Mouse (Mus musculus) gastrocnemius, adult 18-20 months (tissue): Measurements from ENCODE around the gene Ctc1. TPM values are rescaled to one million over a fixed set of nuclear protein-coding genes. Genes with fewer than 3 reads are reported as not detected.
A peak's percentile ranks its signal among the peaks of the same experiment; 100 is the strongest.
"Not testable (repeated sequence)": the region's sequence is repeated elsewhere in the genome, so short reads cannot be mapped to it uniquely, and the experiment has no call there.

Source experiments
- DNase-seq: peaks from one replicate; pipeline ENCODE4 v3.0.0; 2021; ENCODE audit warnings: low spot score
- long read RNA-seq, 2 experiments: library from polyadenylated mRNA; stranded (forward); transcript quantifications; one replicate each; pipeline ENCODE4 v2.0.0; 2021
- total RNA-seq, 2 experiments: library from RNA; stranded (reverse); gene quantifications; 2 replicates each; pipeline ENCODE4 v1.2.3; 2021

The Ctc1 gene
- 1 to 10 TPM; 9.4 to 9.5 TPM for total RNA-seq
- long read RNA-seq, experiment 1, full-length matches to known transcripts: 8 of 14 reads
- long read RNA-seq, experiment 1, partial matches to known transcripts: 3 of 14 reads
- long read RNA-seq, experiment 1, other reads (novel, unspliced or antisense): 3 of 14 reads
- long read RNA-seq, experiment 2, full-length matches to known transcripts: 7 of 20 reads
- long read RNA-seq, experiment 2, partial matches to known transcripts: 5 of 20 reads
- long read RNA-seq, experiment 2, other reads (novel, unspliced or antisense): 8 of 20 reads

DNA sequence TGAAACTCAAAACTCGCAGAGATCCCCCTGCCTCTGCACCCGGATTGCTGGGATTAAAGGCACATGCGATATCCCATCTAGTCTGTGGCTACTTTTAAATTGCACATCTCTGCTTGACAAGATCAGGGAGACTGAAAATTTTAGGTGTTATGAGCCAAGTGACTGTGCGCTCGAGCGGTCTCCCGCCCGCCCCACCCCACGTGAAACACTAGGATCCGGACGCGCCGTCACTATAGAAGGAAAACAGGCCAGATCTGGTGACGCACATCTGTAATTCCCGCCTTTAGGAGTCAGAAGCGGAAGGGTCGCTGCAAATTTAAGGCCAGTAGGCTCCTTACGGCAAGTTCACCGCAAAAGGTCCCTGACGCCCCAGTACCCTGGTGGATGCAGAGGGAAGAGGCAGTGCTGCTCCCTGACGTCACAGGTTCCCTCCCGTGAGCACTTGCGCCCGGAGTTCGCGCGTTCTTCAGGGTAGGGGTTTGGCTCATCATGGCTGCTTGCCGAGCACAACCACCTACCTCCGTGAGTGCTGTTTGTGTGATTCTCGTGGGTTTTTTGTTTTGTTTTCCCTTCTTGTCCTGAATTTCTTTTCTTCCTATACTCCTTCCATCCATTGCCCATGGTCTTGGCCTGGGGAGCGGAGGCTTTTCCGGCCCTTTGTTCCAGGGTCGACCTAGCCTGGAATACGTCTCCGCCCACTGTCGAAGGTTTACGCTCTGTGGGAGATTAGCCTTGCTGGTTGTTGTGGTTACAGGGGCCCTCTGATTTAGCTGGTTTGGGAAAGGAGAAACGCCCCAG, at the start of gene Ctc1:
Gene Ctc1, plus strand, starts transcription at position 268 of the 798 bp plus-strand sequence.
- DNase-seq: peak; percentile 90

DNA sequence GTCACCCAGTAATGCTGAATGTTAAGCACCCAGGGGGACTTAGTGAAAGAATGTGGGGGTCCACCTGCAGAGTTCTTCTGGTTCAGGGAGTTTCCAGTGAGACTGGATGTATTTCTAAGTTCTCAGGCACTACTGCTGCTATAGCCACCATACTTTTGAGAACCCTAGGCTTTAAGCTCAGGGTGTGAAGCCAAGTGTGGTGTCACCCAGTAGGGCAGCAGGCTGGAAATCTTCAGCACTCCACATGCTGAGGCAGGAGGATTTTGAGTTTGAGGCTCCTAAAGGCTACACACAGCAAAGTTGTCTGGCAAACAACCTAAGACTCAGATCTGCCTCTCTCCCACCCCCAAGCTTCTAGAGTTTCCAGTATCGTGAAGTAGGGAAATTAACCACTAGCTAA, 49.2 kb upstream of the Ctc1 start:
- DNase-seq: no peak

DNA sequence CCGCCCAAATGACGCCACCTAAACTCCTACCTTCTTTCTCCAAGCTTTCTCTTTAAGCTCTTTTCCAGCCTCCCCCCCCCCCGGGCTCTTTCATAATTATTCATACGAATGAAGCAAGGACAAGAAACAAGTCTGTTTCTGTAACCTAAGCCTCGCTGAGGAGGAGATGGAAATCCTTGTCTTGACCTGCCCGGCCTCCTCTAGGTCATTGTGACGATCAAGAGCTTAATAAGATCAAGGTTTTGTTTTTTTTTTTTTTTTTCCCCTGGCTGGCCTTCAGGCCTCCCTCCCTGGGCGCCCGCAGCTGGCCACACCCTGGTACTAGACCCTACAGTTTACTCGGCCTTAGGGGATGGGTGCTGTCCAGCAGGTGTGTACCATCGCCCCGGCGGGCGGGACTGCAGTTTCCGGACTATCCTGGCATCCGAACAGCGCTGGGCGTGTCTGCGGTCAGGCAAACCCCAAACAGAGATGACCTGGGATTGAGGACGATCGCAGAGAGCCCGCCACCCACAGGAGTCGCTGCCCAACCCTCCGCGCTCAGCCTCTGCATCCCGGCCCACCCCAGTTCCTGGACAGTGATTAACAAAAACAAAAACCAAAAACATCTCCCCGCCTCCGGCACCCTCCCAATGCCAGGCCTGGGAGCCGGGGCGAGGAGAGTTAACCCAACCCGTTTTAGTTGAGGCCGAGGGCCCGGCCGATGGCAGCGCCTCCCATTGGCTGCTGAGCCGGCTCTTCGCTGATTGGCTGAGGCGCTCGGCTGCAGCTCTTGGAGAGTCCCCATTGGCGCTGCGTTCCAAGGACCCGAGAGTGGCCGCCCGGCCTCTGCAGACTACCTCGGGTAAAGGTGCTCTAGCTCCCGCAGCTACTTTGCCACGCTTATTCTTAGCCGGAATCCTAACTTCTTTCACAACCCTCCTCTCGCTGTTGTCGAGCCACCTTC, 48.1 kb upstream of the Ctc1 start, which contains the start of gene Slc25a35:
Gene Slc25a35, plus strand, starts transcription at position 795 of the 946 bp plus-strand sequence.
- peak; percentile 90 for DNase-seq

DNA sequence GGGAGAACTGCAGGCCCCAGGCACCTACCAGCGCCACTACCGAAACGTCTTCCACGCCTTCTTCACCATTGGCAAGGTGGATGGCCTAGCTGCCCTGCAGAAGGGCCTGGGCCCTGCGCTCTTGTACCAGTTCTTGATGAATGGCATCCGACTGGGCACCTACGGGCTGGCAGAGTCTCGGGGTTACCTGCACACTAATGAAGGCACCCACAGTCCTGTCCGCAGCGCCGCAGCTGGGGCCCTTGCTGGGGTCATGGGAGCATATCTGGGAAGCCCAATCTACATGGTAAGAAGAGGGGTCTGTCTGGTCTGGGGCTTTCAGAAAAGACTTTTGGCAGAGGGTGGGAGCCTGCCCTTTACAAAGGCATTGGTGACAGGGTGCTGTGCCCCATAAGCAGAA, 47.0 kb upstream of the Ctc1 start:
- DNase-seq: no peak

DNA sequence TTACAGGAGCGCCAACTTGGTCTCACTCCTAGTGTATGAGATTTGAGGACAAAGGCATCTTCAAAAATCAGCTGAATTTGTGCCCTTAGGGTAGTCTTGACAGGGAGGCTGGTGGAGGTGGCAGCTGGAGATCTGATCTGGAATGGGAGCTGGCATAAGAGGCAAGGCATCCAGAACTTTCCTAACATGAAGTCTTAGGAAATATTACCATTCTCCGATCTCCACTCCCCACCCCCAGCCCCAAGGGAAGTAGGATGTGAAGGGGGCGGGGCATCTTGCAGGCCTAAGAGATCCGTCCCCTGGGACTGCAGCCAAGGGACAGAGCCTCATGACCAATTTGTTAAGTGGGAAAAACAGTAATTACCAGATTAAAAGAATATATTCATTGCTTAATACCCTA, 45.5 kb upstream of the Ctc1 start:
- DNase-seq: peak; percentile 32

DNA sequence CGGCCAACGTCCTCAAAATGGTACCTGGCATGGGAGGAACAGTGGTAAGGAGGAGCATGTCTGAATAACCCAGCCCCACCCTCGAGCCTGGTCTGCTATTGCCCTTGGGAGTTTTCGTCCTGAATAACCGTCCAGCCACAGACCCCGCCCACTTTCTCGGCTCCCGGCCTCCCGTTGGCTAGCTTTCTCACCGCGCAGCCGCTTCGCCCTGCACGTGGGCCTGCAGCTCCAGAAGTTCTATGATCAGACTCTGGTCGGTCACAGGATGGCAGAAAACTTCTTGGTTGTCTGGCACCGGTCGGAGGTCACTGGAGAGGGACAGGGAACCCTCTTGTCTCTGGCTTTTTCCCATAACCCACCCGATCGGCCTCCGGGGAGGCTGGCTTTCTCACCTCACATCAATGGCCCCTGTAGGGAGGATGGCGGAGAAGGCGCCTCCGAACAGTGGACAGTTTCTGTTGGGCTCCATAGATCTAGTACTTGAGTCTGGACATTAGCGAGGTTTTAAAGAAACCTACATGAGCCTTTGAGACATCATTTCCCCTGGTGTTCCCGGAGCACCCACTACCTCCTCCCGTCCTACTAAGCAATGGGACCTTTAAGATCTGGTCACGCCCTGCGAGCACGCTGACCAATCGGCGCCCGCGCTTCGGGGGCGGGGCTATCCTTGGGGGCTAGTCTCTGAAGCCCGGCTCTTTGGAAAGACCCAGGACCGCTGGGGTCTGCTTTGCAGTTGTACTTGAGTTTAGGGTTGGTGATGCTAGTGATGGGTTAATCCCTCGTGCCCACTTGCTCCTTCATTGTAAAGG, 42.3 kb upstream of the Ctc1 start:
- DNase-seq: peak; percentile 89

DNA sequence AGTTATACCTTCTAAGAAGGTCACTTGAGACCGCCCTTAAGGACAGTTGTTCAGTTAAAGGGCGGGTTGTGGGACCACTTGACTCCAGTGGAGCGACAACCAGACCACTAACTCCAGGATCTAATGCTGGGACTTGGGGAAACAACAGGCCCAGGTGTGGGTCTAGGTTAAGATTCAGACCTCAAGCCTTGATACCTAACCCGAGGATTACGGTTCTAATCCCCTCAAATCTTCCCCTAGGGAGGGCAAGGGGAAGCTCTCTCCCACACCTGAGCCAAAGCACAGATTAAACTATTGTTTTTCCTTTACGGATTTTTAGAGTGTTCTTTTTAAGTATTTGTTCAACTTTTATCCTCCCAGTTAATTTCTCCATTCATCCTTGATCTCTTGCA, 41.7 kb upstream of the Ctc1 start:
- DNase-seq: no peak

DNA sequence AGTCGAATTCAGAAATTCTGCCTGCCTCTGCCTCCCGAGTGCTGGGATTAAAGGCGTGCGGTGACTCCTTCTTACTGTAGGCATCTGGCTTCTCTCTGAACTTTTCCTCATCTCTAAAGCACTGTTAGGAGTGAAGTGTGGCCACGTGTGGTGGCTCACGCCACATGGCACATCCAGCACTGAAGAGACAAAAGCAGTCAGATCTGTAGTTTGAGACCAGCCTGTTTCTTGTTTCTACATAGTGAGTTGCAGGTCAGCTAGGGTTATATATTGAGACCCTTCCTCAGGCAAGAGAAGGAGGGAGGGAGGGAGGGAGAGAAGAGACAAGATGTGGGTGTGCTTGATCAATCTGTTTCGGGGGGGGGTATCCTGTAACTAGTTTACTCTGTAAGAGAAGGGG, 40.6 kb upstream of the Ctc1 start, which contains the start of gene Rangrf:
Gene Rangrf, minus strand, starts transcription at position 101 of the 400 bp plus-strand sequence.
- no peak for DNase-seq

DNA sequence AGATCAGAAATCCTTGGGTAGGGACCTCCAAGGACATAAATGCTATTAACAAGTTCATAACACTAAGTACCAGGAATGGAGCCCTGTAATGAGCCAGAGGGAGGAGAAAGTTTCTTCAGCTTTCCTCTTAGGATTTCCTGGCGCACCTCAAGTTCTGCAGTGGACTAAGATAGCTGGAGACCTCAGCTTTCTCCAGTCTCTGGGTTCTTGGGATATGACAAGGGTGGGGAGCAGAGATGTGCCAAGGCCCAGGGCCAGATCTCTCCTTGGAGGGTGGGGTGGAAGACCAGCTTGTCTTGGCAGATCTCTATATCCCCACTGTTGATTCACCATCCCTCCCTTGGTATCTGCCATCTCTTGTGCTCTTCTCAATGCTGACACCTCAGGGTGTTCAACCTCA, 40.1 kb upstream of the Ctc1 start:
- DNase-seq: no peak

DNA sequence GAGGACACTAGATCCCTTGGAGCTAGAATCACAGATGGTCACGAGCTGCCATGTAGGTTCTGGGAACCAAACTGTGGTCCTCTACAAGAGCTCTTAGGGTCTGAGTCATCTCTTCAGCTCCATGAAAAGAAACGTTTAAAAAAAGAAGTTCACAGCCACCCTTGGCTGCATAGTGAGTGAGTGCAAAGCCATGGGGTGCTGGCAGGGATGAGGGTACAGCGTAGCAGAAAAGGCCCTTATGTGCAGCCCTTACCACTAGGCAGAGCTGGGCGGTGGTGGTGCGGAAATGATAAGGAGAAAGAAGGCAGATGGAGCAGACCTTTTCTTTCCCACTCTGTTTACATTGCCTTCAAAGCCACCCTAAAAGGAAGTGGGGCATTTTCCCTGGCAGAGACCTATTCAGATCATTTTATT, 36.4 kb upstream of the Ctc1 start:
- no peak for DNase-seq

DNA sequence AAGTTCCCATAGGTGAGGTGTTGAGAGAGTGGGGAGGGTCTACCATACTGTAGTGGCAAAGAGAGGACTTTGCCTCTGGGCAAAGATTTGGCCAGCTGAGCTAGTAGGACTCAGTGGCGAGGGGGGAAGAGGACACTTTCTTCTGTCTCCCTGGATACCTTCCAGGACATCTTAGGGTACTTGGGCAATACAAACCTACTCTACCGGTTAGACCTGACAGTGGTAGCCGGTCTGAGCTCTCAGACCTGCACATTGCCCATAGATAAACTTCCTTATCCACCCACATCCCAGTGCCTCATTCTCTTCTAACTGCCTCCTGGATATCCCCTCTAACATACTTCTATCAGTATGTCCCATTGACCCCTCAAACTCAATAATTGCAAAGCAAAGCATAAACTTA, 34.8 kb upstream of the Ctc1 start:
- no peak for DNase-seq

DNA sequence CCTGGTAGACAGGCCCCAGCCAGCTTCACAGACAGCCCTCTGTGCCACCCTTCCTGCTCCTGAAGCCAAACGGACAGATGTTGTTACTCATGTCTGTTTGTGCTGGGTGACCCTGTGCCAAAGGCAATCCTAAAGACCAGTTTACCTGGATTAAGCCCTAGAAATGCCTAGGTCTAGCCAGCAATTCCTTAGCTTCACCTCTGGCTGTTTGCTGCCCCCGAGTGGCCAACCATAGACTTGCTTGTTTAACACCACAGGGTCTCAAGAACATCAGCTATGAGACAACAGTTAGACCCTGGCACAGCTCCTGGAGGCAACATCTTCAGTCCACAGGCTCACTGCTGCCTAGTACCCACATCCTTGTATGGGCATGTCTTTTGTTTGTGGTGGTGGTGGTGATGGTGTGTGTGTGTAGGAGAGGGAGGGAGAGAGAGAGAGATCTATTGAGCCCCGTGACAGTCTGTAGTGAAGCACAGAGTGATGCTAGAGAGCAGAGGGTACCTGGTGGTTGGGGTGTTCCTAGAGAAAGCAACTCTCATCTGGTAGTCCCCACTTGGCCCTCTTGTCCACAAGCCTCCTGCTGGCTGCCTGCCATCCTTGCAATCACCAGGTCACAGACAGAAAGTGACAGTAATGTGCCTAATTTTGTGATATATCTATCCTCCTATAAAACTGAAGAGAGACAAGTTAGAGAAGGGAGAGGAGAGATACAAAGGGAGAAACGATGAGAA, 32.9 kb upstream of the Ctc1 start:
- DNase-seq: peak; percentile 58

DNA sequence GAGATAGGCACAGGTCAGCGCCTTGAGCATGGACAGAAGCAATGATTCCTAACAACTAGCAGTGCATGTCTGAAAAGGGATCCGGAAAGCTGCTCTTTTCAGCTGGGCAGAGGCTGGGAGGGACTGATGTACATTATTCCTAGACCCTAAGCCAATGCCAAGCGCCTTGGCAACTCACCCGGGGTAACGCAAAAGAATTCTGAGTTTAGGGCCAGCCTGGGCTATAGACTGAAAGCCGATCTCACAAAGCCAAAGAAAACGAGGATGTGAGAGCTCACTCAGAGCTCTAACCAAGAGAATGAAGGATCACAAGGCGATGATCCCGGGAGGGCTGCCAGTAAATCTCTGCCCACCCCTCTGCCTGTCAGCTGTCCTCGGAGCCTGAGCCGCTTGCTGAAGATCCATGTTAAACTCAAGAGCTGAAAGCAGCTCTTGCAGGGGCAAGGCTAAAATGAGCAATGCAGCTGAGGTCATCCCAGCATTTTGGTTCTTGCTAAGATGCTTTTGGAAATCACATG, 28.3 kb upstream of the Ctc1 start:
- no peak for DNase-seq

DNA sequence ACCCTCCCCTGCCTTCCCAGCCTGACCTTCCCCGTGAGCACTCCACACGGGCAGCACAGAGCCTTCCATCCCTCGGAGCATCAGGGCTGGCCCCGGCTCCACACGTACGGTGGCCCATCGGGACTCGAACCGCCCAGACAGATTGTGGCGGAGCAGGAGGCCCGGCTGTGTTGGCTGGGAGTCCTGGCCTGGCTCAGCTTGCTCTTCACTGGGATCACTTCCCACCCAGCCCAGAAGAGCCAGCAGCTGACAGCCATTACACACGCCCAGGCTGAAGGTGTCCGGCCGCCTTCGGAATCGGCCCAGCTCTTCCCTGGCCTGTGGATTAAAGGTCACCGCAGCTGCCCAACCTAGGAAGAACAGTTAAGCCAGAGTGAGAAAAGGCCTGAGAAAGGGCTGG, 27.4 kb upstream of the Ctc1 start:
- DNase-seq: peak; percentile 68

DNA sequence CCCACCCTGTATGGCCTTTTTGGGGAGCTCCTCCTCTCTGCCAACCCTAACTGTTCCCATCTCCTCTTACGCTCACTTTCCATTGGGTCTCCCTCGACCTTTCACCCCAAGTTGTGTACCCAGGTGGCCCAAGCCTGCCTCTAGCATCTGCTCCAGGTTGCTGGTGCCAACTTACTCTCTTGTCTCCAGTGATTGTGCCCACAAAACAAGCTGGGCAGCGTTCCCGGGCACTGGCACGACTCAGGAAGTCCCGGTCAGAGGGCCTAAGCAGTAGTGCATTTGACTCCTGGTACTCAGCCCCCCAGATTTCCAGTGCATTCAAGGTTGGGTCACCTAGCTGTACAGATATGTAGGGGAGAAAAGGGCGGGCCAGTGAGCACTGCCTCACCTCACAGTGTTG, 22.6 kb upstream of the Ctc1 start:
- DNase-seq: no peak

DNA sequence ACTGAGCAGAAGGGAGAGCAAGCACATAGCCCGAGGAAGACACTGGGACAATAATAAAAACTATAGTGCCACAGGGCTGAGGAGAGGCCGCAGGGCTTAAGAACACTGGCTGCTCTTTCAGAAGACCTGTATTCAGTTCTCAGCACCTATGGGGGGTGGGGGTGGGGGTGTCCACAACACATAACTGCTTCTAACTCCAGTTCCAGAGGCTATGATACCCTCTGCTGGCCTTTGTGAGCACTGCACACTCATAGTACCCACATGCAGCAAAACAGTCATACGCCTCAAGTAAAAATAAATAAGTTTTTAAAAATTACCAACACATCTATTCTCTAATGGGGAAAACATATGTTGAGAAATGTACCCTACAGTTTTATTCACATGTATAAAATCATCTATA, 21.3 kb upstream of the Ctc1 start:
- DNase-seq: no peak

DNA sequence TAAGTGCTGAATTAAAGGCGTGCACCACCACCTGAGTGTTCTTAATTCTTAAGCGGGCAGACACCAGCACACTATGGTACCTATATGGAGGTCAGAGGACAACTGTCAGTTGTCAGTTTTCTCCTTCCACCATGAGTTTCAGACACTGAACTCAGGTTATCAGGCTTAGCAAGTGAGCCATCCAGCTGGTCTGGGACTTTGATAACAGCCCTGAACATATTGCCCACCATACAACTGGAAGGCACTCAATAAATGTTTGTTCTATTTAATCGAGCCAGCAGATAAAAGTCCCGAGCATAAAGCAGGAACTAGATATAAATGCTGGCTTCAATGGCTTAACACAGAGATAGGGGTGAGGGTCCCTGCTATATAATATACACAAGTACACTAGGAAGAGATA, 18.6 kb upstream of the Ctc1 start:
- no peak for DNase-seq

DNA sequence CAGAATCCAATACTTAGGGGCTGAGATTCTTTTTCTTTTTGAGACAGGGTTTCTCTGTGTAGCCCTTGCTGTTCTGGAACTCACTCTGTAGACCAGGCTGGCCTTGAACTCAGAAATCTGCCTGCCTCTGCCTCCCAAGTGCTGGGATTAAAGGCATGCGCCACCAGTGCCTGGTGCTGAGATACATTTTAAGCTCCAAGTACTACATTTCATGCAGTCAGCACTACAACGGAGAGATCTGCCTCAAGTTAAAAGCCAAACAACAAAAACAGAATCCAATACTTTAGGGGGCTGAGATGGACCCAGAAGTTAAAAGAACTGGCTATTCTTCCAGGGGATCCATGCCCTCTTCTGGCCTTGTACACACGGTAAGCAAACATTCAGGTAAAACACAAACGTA, 12.9 kb upstream of the Ctc1 start:
- not testable (repeated sequence) for DNase-seq

DNA sequence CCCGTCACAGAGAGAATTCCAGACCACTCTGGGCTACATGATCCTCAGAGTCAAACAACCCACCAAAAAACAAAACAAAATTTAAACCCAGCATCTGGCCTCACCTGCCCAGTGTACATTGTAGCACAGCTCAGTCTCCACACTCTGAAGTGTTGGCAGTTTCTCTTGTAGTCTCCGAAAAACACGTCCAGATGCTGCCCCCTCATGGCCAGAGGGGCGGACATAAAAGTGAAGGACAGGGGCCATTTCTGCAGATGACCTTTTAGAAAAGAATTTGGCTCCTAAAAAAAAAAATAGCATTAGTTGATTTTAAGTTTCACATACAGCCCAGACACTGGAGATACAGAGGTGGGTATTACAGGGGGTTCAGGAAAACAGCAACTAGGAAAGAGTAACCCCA, 12.1 kb upstream of the Ctc1 start:
- no peak for DNase-seq

DNA sequence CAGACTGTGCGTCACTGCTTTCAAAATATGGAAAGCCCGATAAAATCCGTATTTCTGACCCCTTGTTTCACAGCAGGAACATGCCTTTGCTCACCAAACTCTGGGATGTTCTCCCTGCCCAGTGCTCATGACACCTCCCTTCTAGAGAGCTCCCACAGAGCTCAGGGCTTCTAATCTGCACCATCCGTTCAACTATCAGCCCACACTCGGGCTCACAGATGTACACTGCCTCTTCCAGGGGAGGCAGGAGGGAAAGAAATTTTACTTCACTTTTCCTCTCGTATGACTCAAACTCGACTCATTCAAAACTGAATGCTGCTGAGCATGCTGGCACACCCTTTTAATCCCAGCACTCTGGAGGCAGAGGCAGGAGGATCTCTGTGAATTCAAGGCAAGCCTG, 10.5 kb upstream of the Ctc1 start:
- no peak for DNase-seq
